Mouse (Mus musculus): Measurements from ENCODE around the gene Tbc1d1. TPM values are rescaled to one million over a fixed set of nuclear protein-coding genes. Genes with fewer than 3 reads are reported as not detected.
A peak's percentile ranks its signal among the peaks of the same experiment; 100 is the strongest.

The Tbc1d1 gene
- polyA plus RNA-seq, 1 experiment from 2014 or later = 21.2 TPM

DNA sequence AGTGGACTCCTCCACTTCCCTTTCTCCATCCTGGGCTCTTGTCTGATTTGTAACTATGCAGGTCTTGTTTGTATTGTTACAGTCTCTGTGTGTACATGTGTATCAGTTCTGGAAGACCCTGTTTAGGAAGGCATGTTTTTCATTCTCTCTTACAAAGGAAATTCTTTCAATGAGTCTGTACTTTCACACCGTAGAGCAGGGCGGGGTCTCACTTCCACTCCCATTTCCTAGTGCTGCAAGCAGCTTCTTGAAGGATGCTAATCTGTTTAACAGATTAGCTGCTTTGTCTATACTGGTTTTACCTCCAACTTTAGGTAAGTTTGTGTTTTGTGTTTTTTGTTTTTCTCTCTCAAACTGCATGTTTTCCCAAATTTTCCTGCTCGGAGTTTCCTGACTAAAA lies 230.9 kb downstream of the Tbc1d1 start:
- no peaks in the 10 kb centered on the region for H3K36me3 ChIP-seq
- no peak for DNase-seq (ENCODE audit: low spot score)
- peaks cover 55% of the 10 kb centered on the region for H3K27me3 ChIP-seq (ENCODE audit: insufficient read depth, poor library complexity, severe bottlenecking)
- H3K27ac ChIP-seq = no peak overlapping the region
- peaks cover 48% of the 10 kb centered on the region for H3K4me1 ChIP-seq (replicated peaks)
- no peaks in the 10 kb centered on the region for H3K9me3 ChIP-seq
- no peak overlapping the region for H3K4me3 ChIP-seq
- 89% methylated on average over 3 of the region's 3 CpGs for WGBS

DNA sequence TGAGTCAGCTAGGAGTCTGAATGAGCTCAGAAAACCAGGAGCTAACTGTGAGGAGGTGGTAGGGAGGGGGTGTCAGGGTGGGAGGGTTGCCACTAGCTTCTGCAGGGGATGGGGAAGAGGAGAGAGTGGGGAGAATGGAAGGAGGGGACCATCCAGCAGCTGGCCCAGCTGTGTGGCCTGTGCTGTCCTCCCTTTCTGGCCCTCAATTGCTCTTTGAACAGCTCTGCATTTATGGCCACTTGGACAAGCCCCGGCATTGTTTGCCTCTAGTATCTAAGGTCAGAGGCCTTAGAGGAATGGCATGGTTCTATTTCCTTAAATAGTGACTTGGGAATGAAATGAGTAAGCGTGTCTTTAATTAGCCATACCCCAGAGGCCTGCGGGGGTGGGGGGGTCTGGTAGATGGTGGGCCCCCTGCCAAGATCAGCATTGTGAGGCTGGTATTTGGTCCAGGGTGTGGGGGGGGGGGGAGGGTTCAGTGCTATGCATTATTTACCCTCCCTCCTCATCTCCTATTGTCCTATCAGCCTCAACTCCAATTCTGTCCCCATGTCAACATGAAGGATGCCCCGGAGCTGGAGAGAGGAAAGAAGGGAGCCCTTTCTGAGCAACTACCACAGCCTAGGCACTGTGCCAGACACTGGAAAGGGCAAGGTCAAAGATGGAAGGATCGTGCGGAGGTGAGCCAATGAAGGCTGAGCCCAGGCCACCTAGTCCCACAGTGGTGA lies 233.3 kb downstream of the Tbc1d1 start:
- Histone ChIP-seq H3K4me1 (replicated peaks) (peaks cover 38% of the 10 kb centered on the region), H3K36me3 (no peaks in the 10 kb centered on the region), H3K9me3 (no peaks in the 10 kb centered on the region), H3K27me3 (ENCODE audit: insufficient read depth, poor library complexity, severe bottlenecking) (peaks cover 69% of the 10 kb centered on the region), H3K4me3 (no peak overlapping the region), H3K27ac (peak overlapping the region; percentile 72)
- DNase-seq (ENCODE audit: low spot score) = peak; percentile 54
- WGBS = 13% methylated on average over 6 of the region's 6 CpGs

DNA sequence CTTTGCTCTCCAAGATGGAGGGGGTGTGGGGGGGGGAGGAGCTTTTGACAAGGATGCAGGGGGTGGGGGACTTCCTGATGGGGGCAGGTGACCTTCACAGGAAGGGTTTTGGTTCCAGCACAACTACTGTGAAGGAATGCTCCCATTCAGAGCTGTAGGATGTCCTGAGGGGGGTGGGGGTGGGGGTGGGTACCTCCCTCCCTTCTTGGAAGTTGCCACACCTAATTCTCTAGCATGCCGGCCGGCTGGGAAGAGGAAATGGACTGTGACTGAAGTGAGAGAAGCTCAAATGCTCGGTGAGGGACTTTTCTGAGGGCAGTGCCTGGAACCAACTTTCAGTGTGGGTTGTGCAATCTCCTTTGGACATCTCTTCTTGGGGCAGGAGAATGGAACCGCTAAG lies 235.2 kb downstream of the Tbc1d1 start:
- H3K27ac ChIP-seq = no peak overlapping the region
- peaks cover 56% of the 10 kb centered on the region for H3K27me3 ChIP-seq (ENCODE audit: insufficient read depth, poor library complexity, severe bottlenecking)
- peaks cover 36% of the 10 kb centered on the region for H3K4me1 ChIP-seq (replicated peaks)
- no peaks in the 10 kb centered on the region for H3K9me3 ChIP-seq
- WGBS = 45% methylated on average over 4 of the region's 4 CpGs
- no peak for DNase-seq (ENCODE audit: low spot score)
- no peak overlapping the region for H3K4me3 ChIP-seq
- no peaks in the 10 kb centered on the region for H3K36me3 ChIP-seq

DNA sequence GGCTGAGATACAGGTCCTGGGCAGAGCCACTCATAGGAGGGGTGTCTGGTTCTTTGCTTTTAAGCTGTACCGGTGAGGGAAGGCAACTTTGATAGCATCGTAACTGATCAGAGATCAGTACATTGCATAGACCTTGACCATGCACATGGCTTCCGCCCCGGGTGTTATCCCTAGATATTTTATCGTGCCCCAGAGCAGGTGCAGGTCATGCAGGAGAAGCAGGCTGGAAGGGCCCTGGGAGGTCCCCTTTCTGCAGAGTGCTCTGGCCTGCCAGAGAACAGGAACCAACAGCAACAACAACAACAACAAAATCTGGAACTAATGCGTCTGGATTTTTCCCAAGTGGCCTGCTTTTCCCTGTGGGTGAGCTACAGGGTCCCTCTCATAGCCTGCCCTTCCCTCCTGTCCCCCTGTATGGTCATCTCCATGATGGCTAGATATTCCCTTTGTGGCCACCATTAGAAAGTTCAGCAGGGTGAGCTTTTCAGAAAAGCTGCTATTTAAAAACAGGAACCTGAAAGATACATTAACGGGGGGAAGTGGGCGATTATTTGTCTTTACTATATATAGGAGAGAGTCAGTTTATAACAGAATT lies 236.4 kb downstream of the Tbc1d1 start:
- H3K27me3 ChIP-seq (ENCODE audit: insufficient read depth, poor library complexity, severe bottlenecking) = peaks cover 46% of the 10 kb centered on the region
- no peak for DNase-seq (ENCODE audit: low spot score)
- WGBS = 89% methylated on average over 8 of the region's 8 CpGs
- no peaks in the 10 kb centered on the region for H3K9me3 ChIP-seq
- H3K36me3 ChIP-seq = no peaks in the 10 kb centered on the region
- H3K27ac ChIP-seq = no peak overlapping the region
- no peak overlapping the region for H3K4me3 ChIP-seq
- H3K4me1 ChIP-seq (replicated peaks) = peaks cover 36% of the 10 kb centered on the region

DNA sequence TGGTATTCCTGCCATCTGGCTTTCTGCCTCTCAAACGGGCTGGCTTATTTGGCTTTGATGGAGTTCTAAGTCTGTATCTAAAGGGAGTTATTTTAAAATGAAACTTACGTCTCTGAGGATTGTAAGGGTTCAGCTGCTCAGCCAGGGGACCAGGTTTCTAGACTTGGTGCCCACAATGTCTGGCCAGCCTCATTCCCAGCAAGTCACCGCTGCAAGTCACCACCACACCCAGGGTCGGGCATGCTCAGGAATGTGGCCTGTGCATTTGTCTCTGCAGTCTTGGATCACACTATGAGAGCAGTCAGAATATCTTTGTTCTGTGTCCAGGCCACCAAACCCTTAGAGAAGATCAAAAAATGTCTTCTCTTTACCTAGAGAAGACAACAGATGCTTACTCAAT lies 237.4 kb downstream of the Tbc1d1 start:
- Histone ChIP-seq H3K36me3 (no peaks in the 10 kb centered on the region), H3K27me3 (ENCODE audit: insufficient read depth, poor library complexity, severe bottlenecking) (peaks cover 36% of the 10 kb centered on the region), H3K4me1 (replicated peaks) (peaks cover 33% of the 10 kb centered on the region), H3K9me3 (no peaks in the 10 kb centered on the region), H3K27ac (no peak overlapping the region), H3K4me3 (no peak overlapping the region)
- 87% methylated on average over 4 of the region's 4 CpGs for WGBS
- no peak for DNase-seq (ENCODE audit: low spot score)

DNA sequence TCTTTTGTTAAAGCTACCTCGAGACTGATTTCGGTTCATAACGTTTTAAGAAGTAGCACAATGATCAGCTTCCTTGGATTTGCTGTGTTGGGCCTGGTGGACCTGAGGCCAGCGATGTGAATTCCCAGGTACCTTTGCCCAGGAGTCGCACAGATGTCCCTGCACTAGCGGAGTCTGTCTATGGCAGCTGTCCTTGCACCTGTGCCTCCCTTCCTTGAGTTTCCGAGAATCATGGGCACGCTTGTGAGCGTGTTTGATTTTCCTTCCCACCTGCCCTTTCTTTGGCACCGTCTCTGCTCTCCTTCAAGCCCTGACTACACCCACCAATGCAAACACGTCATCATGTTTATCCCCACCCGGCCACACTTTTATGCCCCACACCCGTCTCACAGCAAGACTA lies 242.1 kb downstream of the Tbc1d1 start:
- Histone ChIP-seq H3K4me3 (no peak overlapping the region), H3K27ac (no peak overlapping the region), H3K27me3 (ENCODE audit: insufficient read depth, poor library complexity, severe bottlenecking) (peaks cover 6% of the 10 kb centered on the region; the same call in 1 of the 2 replicates), H3K9me3 (no peaks in the 10 kb centered on the region), H3K4me1 (replicated peaks) (no peaks in the 10 kb centered on the region; the same call in 1 of the 2 replicates), H3K36me3 (no peaks in the 10 kb centered on the region)
- WGBS = 94% methylated on average over 13 of the region's 13 CpGs
- no peak for DNase-seq (ENCODE audit: low spot score)

DNA sequence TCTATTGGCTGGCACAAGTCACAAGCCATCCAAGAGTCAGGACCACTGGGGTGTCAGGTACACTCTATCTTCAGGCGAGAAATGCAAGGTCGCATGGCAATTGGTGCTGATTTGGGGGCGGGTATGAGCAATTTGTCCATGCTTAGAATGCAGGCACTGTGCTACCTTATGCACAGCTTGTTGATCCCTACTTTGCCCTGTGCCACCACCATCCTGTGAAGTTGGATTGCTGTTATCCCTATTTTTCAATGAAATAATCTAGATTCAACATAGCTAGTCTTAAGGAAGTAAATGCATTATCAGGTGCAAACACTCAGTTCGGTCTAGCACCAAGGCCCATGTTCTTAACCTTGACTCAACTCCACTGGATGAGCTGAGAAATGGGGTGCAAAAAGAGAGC lies 244.6 kb downstream of the Tbc1d1 start:
- 93% methylated on average over 4 of the region's 4 CpGs for WGBS
- Histone ChIP-seq H3K4me1 (replicated peaks) (no peaks in the 10 kb centered on the region; the same call in 1 of the 2 replicates), H3K36me3 (no peaks in the 10 kb centered on the region), H3K27ac (no peak overlapping the region), H3K9me3 (no peaks in the 10 kb centered on the region), H3K4me3 (no peak overlapping the region), H3K27me3 (ENCODE audit: insufficient read depth, poor library complexity, severe bottlenecking) (no peaks in the 10 kb centered on the region)
- no peak for DNase-seq (ENCODE audit: low spot score)

Other genes with a start within 250 kb of the Tbc1d1 start
- 11.5 and 15.1 TPM in 2 replicates for gene Rell1, start 187.4 kb upstream of the Tbc1d1 start, polyA plus RNA-seq (2016; fragmentation: Nextera tagmentation; extraction: Ambion mirVana)
- gene Pgm2, start 63.4 kb upstream of the Tbc1d1 start, polyA plus RNA-seq (2016; fragmentation: Nextera tagmentation; extraction: Ambion mirVana) = 22.6 and 26.0 TPM in 2 replicates

All from hindbrain, embryonic 10.5 days (tissue).